Mouse (Mus musculus) G1E (cell line): ENCODE measurements around the gene Lat2. TPM values are rescaled to one million over a fixed set of nuclear protein-coding genes. Genes with fewer than 3 reads are reported as not detected.
A peak's percentile ranks its signal among the peaks of the same experiment; 100 is the strongest.

Experiments used
- ATAC-seq: 2 replicates; pipeline ENCODE4 v1.8.0; 2016; ENCODE audit warnings: mild to moderate bottlenecking; ENCODE audit not compliant: insufficient number of reproducible peaks, poor library complexity, low FRiP score, severe bottlenecking; ENCODE audit errors: extremely low read depth
- DNase-seq: peaks from one replicate; pipeline ENCODE4 v3.0.0; 2012; ENCODE audit warnings: low spot score
- H3K27me3 ChIP-seq: 2 replicates; pipeline ENCODE4 v1.6.1; 2012; ENCODE audit warnings: mild to moderate bottlenecking, low read length, inconsistent platforms; ENCODE audit not compliant: insufficient read depth
- H3K36me3 ChIP-seq: replicated peaks from 2 replicates; pipeline ENCODE3; 2012; ENCODE audit warnings: mild to moderate bottlenecking, inconsistent platforms
- H3K4me1 ChIP-seq: 2 replicates; pipeline ENCODE4 v1.6.1; 2012; ENCODE audit warnings: low read depth, low read length, inconsistent platforms, mixed read lengths; ENCODE audit not compliant: insufficient read depth
- H3K4me3 ChIP-seq: 2 replicates; pipeline ENCODE4 v1.5.1; 2012; ENCODE audit warnings: low read depth, mild to moderate bottlenecking, inconsistent platforms, low read length, moderate library complexity, mixed read lengths
- H3K9me3 ChIP-seq: replicated peaks from 2 replicates; pipeline ENCODE4 v1.6.1; 2012; ENCODE audit warnings: inconsistent platforms
- CTCF ChIP-seq: IDR thresholded peaks from 2 replicates; pipeline ENCODE4 v1.5.1; 2012; ENCODE audit warnings: low read depth, low read length, inconsistent platforms, mixed read lengths
- GATA1 ChIP-seq: IDR thresholded peaks from 2 replicates; pipeline ENCODE4 v1.6.1; 2012; ENCODE audit warnings: borderline replicate concordance, low read length, inconsistent platforms, mixed read lengths
- GATA2 ChIP-seq: IDR thresholded peaks from 2 replicates; pipeline ENCODE4 v1.6.1; 2012; ENCODE audit warnings: low read depth, low read length, inconsistent platforms, borderline replicate concordance
- POLR2AphosphoS5 ChIP-seq: IDR thresholded peaks from 2 replicates; pipeline ENCODE4 v1.6.1; 2012; ENCODE audit warnings: low read depth, low read length, inconsistent platforms; ENCODE audit not compliant: insufficient replicate concordance
- TAL1 ChIP-seq: conservative IDR thresholded peaks from 2 replicates; pipeline ENCODE4 v1.6.1; 2012; ENCODE audit warnings: low read depth, low read length, inconsistent platforms, mixed read lengths
- polyA plus RNA-seq: library from polyadenylated mRNA; stranded (reverse); fragments of >175 nt; gene quantifications from 2 replicates; pipeline ENCODE4 v1.2.3, GENCODE M21; 2012
- total RNA-seq, 2 experiments: library from RNA; stranded (forward) in 1 of 2; stranded (reverse) in 1 of 2; fragments of 200-1000 nt in 1 of 2; fragments of >200 nt in 1 of 2; fragmentation: Nextera tagmentation in 1 of 2; gene quantifications; 2 replicates each; pipeline ENCODE4 v1.2.3; 2014 to 2017

Lat2 gene
- total and polyA plus RNA-seq, 3 experiments, result 0.28 to 12.8 TPM; not detected in 1

DNA sequence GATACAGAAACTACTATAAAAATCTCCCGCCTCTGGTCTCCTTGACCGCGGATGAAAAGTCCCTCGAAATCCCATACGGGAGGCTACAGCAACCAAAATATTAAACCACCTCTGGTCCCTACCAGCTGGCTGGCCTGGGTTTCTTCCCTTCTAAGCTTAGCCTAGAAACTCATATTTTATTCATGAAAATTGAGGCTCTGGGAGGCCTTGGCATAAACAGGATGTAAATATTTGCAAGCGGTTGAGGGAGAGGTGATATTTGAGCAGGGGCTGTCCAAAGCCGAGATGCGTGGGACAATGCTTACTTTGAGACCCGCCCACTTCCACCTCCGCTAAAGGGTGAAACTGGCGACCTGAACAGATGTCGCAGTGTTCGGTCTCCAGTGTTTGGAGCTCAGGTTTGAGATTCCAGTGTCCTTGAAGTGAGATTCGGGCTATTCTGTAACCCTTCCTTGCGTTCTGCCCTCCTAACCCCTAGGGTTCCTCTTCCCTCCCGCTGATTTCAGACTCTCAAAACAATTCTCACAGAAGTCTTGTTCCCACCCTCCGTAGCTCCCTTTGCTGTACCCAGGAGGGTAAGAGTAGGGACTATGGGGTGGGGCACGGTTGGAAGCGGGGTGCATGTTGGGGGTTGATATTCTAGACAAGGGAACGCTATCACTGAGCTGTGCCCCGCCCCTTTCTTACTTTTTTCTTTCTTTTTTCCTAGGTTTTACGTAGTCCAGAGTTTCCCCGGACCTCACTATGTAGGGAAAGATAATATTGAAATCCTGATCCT lies 42.9 kb downstream of the Lat2 start:
- DNase-seq (no peak), ATAC-seq (no peak)
- Histone ChIP-seq H3K9me3 (no peaks in the 10 kb centered on the region), H3K27me3 (peaks cover 39% of the 10 kb centered on the region), H3K4me1 (peaks cover 15% of the 10 kb centered on the region), H3K36me3 (no peaks in the 10 kb centered on the region), H3K4me3 (peak overlapping the region; percentile 33; the same call in 1 of the 2 replicates)
- TF ChIP-seq GATA1, result no peak
- no peak for TF ChIP-seq GATA2
- TF ChIP-seq POLR2AphosphoS5, result no peak
- no peak for TF ChIP-seq CTCF
- TF ChIP-seq TAL1, result no peak

DNA sequence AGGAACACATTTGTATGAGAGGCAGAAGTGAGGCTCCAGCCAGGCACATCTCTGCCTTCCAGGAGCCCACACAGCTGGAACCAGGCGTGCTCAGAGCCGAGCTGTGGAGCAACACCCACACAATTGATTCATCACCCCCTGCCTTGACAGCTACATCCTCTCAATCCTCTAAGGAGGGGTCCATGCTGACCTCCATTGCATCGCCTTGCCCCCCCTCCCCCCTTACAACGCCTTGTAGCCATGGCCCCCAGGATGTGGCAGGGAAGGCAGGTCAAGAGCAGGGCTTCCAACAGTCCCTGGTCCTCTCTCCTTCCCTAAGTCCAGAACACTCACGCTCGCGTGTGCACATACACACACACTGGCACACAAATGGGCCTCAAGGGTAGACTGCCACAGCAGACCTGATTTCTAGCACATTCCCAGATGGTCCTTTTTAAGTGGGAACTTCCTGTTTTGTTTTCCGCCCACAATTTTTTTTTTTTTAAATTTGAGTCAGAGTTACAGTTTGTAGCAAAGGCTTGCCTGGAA lies 45.8 kb downstream of the Lat2 start:
- H3K4me1 ChIP-seq, result peaks cover 12% of the 10 kb centered on the region
- no peak for ATAC-seq
- no peak for TF ChIP-seq GATA2
- no peak for TF ChIP-seq GATA1
- TF ChIP-seq POLR2AphosphoS5, result no peak
- TF ChIP-seq TAL1, result no peak
- no peak for TF ChIP-seq CTCF

DNA sequence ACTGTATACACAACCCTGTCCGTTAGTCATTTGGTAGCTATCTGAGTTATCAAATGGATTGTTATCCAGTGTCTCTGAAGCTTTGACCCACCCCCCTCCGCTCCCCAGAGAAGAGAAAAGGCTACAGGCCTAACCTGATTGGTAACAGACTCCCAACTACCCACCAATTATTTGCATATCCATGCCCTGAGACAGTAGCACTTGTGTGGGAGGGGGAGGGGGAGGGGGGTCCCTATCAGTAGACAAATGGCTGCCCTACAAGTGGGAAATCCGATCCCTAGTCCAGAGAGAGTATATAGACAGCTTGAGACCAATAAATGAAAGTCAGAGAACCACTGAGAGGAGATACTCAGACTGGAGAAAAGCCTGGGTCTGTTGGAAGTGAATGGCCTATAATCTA lies 46.8 kb downstream of the Lat2 start:
- Histone ChIP-seq H3K4me3 (no peak overlapping the region), H3K36me3 (no peaks in the 10 kb centered on the region), H3K9me3 (no peaks in the 10 kb centered on the region), H3K4me1 (peaks cover 12% of the 10 kb centered on the region), H3K27me3 (peaks cover 35% of the 10 kb centered on the region)
- TF ChIP-seq POLR2AphosphoS5 (no peak), GATA2 (no peak), GATA1 (no peak), CTCF (no peak), TAL1 (no peak)
- DNase-seq (no peak), ATAC-seq (no peak)

More for the DNA sequence above, 45.8 kb downstream of the Lat2 start:
- no peak for DNase-seq
- no peaks in the 10 kb centered on the region for H3K9me3 ChIP-seq
- H3K4me3 ChIP-seq, result no peak overlapping the region
- no peaks in the 10 kb centered on the region for H3K36me3 ChIP-seq
- H3K27me3 ChIP-seq, result peaks cover 40% of the 10 kb centered on the region

DNA sequence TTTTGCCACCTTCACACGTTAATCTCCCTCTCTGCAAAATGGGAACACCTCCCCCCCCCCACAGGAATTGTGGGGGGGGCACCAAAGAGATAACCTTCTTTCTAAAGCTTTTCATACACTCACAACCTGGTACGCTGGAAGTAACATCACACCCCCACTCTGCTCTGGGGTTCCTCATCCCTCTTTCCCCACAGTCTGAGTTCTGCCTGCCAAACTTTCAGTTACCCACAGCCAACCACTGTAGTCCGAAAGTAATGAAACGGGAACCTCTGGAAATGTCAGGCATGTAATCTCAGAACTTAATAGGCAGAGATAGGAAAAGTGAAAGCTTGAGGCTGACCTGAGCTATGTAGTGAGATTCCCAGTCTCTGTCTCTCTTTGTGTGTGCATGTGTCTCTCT lies 47.4 kb downstream of the Lat2 start:
- ATAC-seq, result no peak

DNA sequence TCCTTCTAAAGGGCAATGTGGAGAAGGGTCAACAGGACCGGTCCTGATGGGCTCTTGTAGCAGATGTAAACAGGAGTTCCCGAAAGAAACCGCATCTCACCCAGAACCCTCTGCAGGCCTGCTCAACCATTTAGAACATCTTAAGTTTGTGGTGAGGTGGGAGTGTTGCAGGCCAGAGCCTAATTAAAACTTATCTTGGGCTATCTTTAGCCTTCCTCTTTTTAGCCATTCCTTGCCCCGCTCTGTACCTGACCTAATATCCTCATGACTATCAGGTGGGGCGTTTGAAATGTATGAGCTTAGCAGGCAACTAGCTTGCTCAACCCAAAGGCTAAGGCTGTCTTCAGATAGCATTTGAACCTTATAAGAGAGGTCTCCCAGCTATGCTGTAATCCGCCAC lies 49.1 kb downstream of the Lat2 start:
- no peak for DNase-seq
- Histone ChIP-seq H3K4me1 (no peaks in the 10 kb centered on the region; the same call in 1 of the 2 replicates), H3K9me3 (no peaks in the 10 kb centered on the region), H3K4me3 (no peak overlapping the region), H3K27me3 (peaks cover 22% of the 10 kb centered on the region), H3K36me3 (no peaks in the 10 kb centered on the region)
- ATAC-seq, result no peak
- TF ChIP-seq GATA1 (no peak), GATA2 (no peak), POLR2AphosphoS5 (no peak), CTCF (no peak), TAL1 (no peak)

More for the DNA sequence above, 47.4 kb downstream of the Lat2 start:
- no peaks in the 10 kb centered on the region for H3K9me3 ChIP-seq
- peaks cover 9% of the 10 kb centered on the region for H3K4me1 ChIP-seq
- TF ChIP-seq CTCF (no peak), GATA2 (no peak), POLR2AphosphoS5 (no peak), GATA1 (no peak), TAL1 (no peak)
- peaks cover 32% of the 10 kb centered on the region for H3K27me3 ChIP-seq
- no peak for DNase-seq
- H3K4me3 ChIP-seq, result no peak overlapping the region
- H3K36me3 ChIP-seq, result no peaks in the 10 kb centered on the region

DNA sequence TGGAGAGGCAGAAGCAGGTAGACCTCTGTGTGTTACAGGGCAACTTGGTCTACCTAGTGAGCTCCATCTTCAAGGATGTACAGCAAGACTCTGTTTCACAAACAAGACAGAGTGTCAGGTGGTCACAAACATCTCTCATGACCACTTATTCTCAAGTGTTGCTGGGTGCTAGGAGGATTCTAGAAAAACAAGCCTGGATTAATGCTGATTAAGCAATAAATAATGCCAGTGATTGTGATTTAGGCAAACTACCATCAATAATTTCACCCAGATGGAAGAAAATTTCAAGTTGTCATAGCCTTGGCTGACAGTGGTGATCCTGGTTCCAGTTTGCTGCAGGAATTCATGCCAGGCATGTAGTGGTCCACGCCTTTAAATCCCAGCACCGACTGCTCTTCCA lies 50.6 kb downstream of the Lat2 start:
- Histone ChIP-seq H3K4me3 (no peak overlapping the region), H3K9me3 (no peaks in the 10 kb centered on the region), H3K36me3 (no peaks in the 10 kb centered on the region), H3K27me3 (peaks cover 22% of the 10 kb centered on the region), H3K4me1 (no peaks in the 10 kb centered on the region; the same call in 1 of the 2 replicates)
- DNase-seq (no peak), ATAC-seq (no peak)
- TF ChIP-seq TAL1 (no peak), GATA2 (no peak), CTCF (no peak), POLR2AphosphoS5 (no peak), GATA1 (no peak)
